Mouse (Mus musculus): ENCODE data around the gene Bcl3. TPM values are rescaled to one million over a fixed set of nuclear protein-coding genes. Genes with fewer than 3 reads are reported as not detected.

The Bcl3 gene
- polyA plus RNA-seq, 1 experiment: 13.0 TPM

DNA sequence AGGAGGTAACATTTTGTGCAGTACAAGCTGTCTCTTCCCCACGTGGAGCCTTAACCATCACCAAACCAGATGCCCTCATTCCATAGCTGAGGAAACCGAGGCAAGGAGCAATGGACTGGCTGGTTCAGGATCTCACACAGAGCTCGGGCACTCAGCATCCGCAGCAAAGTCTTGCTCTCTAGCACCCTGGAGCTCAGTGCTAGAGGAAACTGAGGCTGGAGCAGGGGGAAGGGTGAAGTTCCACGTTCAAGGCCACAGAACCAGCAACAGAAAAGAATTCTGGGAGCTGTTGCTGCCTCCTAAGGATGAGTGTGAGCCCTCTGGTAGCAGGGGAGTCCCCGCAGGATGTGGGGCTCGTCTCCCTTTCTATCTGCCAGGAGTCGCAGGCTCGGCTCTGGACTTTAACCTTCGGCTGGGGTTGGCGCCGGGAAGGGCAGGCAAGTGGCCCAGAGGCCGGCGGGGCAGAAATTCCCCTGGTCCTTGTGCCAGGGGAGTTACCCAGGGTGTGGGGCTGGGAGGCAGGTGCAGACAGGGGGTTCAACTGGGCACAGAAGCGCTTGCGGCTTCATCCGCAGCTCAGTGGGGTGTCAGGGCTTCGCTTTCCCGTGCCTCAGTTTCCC is 20.4 kb upstream of the Bcl3 start:
- H3K4me3 ChIP-seq (replicated peaks; ENCODE audit: control insufficient read depth, low read depth, low read length): no peak overlapping the region
- peaks cover 1% of the 10 kb centered on the region for H3K4me1 ChIP-seq (ENCODE audit: control insufficient read depth, insufficient read depth, low read length)
- 65% methylated on average over 19 of the region's 19 CpGs for WGBS
- TF ChIP-seq CTCF (IDR thresholded peaks at IDR 0.05; ENCODE audit: control insufficient read depth, insufficient read depth, low read length) (no peak), POLR2A (IDR thresholded peaks at IDR 0.05; ENCODE audit: borderline replicate concordance, control insufficient read depth, low read depth, low read length) (no peak)
- no peak overlapping the region for H3K27ac ChIP-seq (ENCODE audit: control insufficient read depth, insufficient read depth, low read depth, low read length, poor library complexity)

DNA sequence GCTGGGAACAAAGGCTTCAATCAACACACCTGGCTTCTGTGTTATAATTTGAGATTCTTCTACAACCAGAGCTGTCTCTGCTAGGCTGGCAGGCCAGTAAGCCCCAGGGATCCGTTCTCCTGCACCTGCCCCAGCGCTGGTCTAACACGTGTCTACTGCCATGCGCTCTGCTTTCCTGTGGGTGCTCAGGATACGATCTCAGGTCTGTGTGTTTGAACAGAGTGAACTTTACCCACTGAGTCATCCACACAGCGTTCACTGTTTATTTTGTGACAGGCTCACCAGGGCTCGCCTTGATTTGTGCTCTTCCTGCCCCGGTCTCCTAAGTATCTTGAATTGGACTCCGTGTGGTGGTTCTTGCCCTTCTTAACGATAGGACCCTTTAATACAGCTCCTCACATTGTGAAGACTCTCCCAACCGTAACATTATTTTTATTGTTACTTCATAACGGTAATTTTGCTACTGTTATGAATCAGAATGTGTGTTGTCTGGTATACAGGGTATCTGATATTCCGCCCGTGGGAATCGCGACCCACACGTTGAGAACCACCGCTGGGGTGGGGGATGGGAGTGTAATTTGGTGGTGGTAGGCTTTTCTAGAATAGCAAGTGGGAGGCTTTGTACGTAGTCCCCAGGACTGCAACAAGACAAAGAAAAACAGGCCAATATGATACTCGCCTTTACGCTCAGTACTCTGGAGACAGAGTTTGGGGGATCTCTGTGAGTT is 19.3 kb upstream of the Bcl3 start:
- H3K27ac ChIP-seq (ENCODE audit: control insufficient read depth, insufficient read depth, low read depth, low read length, poor library complexity): no peak overlapping the region
- WGBS: 75% methylated on average over 21 of the region's 21 CpGs
- TF ChIP-seq POLR2A (IDR thresholded peaks at IDR 0.05; ENCODE audit: borderline replicate concordance, control insufficient read depth, low read depth, low read length) (no peak), CTCF (IDR thresholded peaks at IDR 0.05; ENCODE audit: control insufficient read depth, insufficient read depth, low read length) (no peak)
- H3K4me3 ChIP-seq (replicated peaks; ENCODE audit: control insufficient read depth, low read depth, low read length): no peak overlapping the region
- peaks cover 1% of the 10 kb centered on the region for H3K4me1 ChIP-seq (ENCODE audit: control insufficient read depth, insufficient read depth, low read length)

GRCm38 (mm10) chr7:19840936-19841335 is 18.4 kb upstream of the Bcl3 start:
- no peak overlapping the region for H3K27ac ChIP-seq (ENCODE audit: control insufficient read depth, insufficient read depth, low read depth, low read length, poor library complexity)
- H3K4me1 ChIP-seq (ENCODE audit: control insufficient read depth, insufficient read depth, low read length): peaks cover 1% of the 10 kb centered on the region
- 73% methylated on average over 3 of the region's 3 CpGs for WGBS
- H3K4me3 ChIP-seq (replicated peaks; ENCODE audit: control insufficient read depth, low read depth, low read length): no peak overlapping the region
- TF ChIP-seq POLR2A (IDR thresholded peaks at IDR 0.05; ENCODE audit: borderline replicate concordance, control insufficient read depth, low read depth, low read length) (no peak), CTCF (IDR thresholded peaks at IDR 0.05; ENCODE audit: control insufficient read depth, insufficient read depth, low read length) (no peak)

GRCm38 (mm10) chr7:19840371-19840770 is 17.8 kb upstream of the Bcl3 start:
- no peak overlapping the region for H3K4me3 ChIP-seq (replicated peaks; ENCODE audit: control insufficient read depth, low read depth, low read length)
- WGBS: 62% methylated on average over 4 of the region's 4 CpGs
- TF ChIP-seq POLR2A (IDR thresholded peaks at IDR 0.05; ENCODE audit: borderline replicate concordance, control insufficient read depth, low read depth, low read length) (no peak), CTCF (IDR thresholded peaks at IDR 0.05; ENCODE audit: control insufficient read depth, insufficient read depth, low read length) (no peak)
- peaks cover 1% of the 10 kb centered on the region for H3K4me1 ChIP-seq (ENCODE audit: control insufficient read depth, insufficient read depth, low read length)
- no peak overlapping the region for H3K27ac ChIP-seq (ENCODE audit: control insufficient read depth, insufficient read depth, low read depth, low read length, poor library complexity)

DNA sequence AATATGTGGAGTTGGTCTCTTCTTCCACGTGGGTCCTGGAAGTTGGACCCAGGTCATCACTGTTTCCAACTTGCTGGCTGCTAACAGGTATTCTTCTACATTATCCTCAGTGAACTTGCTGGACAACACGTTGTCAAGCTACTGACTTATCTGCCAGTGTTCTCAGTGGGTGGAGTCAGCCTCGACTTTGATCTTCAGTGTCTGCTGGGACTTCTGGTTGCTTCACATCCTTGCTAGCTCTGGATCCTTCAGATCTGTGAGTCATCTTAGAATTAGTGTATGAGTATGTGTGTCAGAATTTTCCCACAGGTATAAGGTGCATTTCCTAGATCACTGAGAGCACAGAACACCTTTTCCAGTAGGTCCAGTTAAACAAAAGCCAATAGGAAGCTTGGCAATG is 14.3 kb upstream of the Bcl3 start:
- TF ChIP-seq CTCF (IDR thresholded peaks at IDR 0.05; ENCODE audit: control insufficient read depth, insufficient read depth, low read length): no peak
- TF ChIP-seq POLR2A (IDR thresholded peaks at IDR 0.05; ENCODE audit: borderline replicate concordance, control insufficient read depth, low read depth, low read length): no peak
- 38% methylated on average over 3 of the region's 3 CpGs for WGBS
- Histone ChIP-seq H3K4me1 (ENCODE audit: control insufficient read depth, insufficient read depth, low read length) (peaks cover 1% of the 10 kb centered on the region), H3K4me3 (replicated peaks; ENCODE audit: control insufficient read depth, low read depth, low read length) (no peak overlapping the region), H3K27ac (ENCODE audit: control insufficient read depth, insufficient read depth, low read depth, low read length, poor library complexity) (no peak overlapping the region)

DNA sequence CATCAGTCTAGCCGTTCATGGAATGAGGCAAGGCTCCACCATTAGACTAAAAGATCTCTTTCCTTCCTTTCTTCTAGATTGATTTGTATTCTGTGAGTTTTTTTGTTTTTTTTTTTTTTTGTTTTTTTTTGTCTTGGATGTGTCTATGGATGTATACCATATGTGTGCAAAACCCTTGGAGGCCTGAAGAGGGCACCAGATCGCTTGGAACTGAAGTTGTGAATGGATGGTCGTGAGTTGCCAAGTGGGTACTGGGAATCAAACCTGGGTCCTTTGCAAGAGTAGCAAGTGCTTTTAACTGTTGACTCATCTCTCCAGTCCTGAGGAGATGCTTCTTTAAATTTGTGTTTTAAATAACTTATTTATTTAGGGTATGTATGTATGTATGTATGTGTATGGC is 11.5 kb upstream of the Bcl3 start:
- Histone ChIP-seq H3K27ac (ENCODE audit: control insufficient read depth, insufficient read depth, low read depth, low read length, poor library complexity) (no peak overlapping the region), H3K4me1 (ENCODE audit: control insufficient read depth, insufficient read depth, low read length) (peaks cover 5% of the 10 kb centered on the region; the same call in 1 of the 2 replicates), H3K4me3 (replicated peaks; ENCODE audit: control insufficient read depth, low read depth, low read length) (no peak overlapping the region)
- TF ChIP-seq CTCF (IDR thresholded peaks at IDR 0.05; ENCODE audit: control insufficient read depth, insufficient read depth, low read length) (no peak), POLR2A (IDR thresholded peaks at IDR 0.05; ENCODE audit: borderline replicate concordance, control insufficient read depth, low read depth, low read length) (no peak)
- 76% methylated on average over 3 of the region's 3 CpGs for whole genome bisulfite sequencing

DNA sequence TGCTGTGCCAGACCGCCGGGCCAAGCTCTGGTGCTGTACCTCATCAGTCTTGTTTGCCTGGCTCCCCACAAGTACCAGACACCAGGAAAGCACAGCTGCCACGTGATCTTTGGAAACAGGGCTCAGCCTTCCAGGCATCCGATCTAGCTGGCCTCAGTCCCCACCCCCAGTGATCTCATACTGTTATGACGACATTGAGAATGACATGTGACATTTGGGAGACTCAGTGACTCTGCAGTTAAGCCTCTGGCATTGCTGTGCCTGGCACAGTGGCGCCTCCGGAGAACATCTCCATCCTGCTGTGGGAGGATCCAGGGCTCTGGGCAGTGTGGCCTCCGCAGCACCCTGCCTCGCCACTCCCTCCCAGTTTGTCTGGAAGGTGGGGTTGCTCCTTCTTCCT is 9.3 kb upstream of the Bcl3 start:
- Histone ChIP-seq H3K4me1 (ENCODE audit: control insufficient read depth, insufficient read depth, low read length) (peaks cover 5% of the 10 kb centered on the region; the same call in 1 of the 2 replicates), H3K27ac (ENCODE audit: control insufficient read depth, insufficient read depth, low read depth, low read length, poor library complexity) (no peak overlapping the region), H3K4me3 (replicated peaks; ENCODE audit: control insufficient read depth, low read depth, low read length) (no peak overlapping the region)
- TF ChIP-seq POLR2A (IDR thresholded peaks at IDR 0.05; ENCODE audit: borderline replicate concordance, control insufficient read depth, low read depth, low read length) (no peak), CTCF (IDR thresholded peaks at IDR 0.05; ENCODE audit: control insufficient read depth, insufficient read depth, low read length) (no peak)
- WGBS: 62% methylated on average over 9 of the region's 9 CpGs

- TF ChIP-seq CTCF (IDR thresholded peaks at IDR 0.05; ENCODE audit: control insufficient read depth, insufficient read depth, low read length): no peak
- TF ChIP-seq POLR2A (IDR thresholded peaks at IDR 0.05; ENCODE audit: borderline replicate concordance, control insufficient read depth, low read depth, low read length): peak; percentile 23; the same call in 1 of the 2 replicates
- 4% methylated on average over 13 of the region's 13 CpGs for WGBS
- Histone ChIP-seq H3K4me3 (replicated peaks; ENCODE audit: control insufficient read depth, low read depth, low read length) (no peak overlapping the region), H3K4me1 (ENCODE audit: control insufficient read depth, insufficient read depth, low read length) (peaks cover 5% of the 10 kb centered on the region; the same call in 1 of the 2 replicates), H3K27ac (ENCODE audit: control insufficient read depth, insufficient read depth, low read depth, low read length, poor library complexity) (peak overlapping the region; percentile 81)
Observed at GRCm38 (mm10) chr7:19830682-19831156, 8.1 kb upstream of the Bcl3 start.

Measured in bone marrow, adult 2 months (tissue).